Mouse (Mus musculus) testis, adult 2 months (tissue): Measurements from ENCODE around the gene Scarb2.

Experiments used
- CTCF ChIP-seq: fragments of 200-500 bp; IDR thresholded peaks from 2 replicates; pipeline ENCODE4 v1.5.1; 2012; ENCODE audit warnings: low read depth, mild to moderate bottlenecking, inconsistent platforms, low read length, moderate library complexity; ENCODE audit not compliant: control insufficient read depth, insufficient read depth, insufficient replicate concordance
- POLR2A ChIP-seq: fragments of 200-500 bp; IDR thresholded peaks from 2 replicates; pipeline ENCODE4 v1.6.1; 2012; ENCODE audit warnings: low read depth, mild to moderate bottlenecking, inconsistent platforms, low read length, moderate library complexity; ENCODE audit not compliant: control insufficient read depth

DNA sequence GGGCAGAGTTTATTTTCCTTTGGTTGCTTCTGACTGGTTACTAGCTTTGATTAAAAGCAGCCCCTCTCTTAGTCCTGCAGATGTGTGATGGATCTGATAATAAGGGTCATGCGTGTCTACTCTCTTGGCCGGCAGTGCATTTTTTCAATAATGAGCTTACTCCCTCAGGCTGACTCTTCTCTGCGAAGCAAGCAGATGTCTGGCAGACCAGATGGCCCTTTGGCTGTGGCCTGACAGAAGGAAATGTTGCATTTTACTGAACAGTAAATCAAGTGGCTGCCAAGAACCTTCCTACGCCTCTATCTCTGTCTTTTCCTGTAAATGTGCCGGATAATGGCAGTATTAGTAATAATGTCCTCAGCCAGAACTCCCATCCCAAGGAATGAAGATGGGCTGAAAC, 8.0 kb downstream of the Scarb2 start:
- TF ChIP-seq CTCF (no peak), POLR2A (no peak)
